Mouse (Mus musculus) forebrain, embryonic 11.5 days (tissue): Measurements from ENCODE around the gene Irx3. TPM values are rescaled to one million over a fixed set of nuclear protein-coding genes. Genes with fewer than 3 reads are reported as not detected.

Source experiments
- ATAC-seq: fragments of 200-750 bp; cut with Nextera tagmentation; replicated peaks from 2 replicates; pipeline ENCODE4 v1.8.0; 2017; ENCODE audit warnings: moderate TSS enrichment; ENCODE audit not compliant: low FRiP score
- DNase-seq: peaks from one replicate; pipeline ENCODE4 v3.0.0-alpha.2; 2017; ENCODE audit warnings: low spot score
- H3K27ac ChIP-seq: fragments of 300-500 bp; sonication (generic); 2 replicates; pipeline ENCODE4 v1.5.1; 2014; ENCODE audit warnings: low read depth, low read length
- H3K27me3 ChIP-seq: fragments of 300-500 bp; sonication (generic); 2 replicates; pipeline ENCODE4 v1.6.1; 2014; ENCODE audit warnings: mild to moderate bottlenecking, low read length, mixed read lengths; ENCODE audit not compliant: control insufficient read depth, insufficient read depth
- H3K36me3 ChIP-seq: fragments of 300-500 bp; sonication (generic); 2 replicates; pipeline ENCODE4 v1.6.1; 2014; ENCODE audit warnings: mild to moderate bottlenecking, low read length, moderate library complexity, mixed read lengths; ENCODE audit not compliant: control insufficient read depth, insufficient read depth
- H3K4me1 ChIP-seq: fragments of 300-500 bp; sonication (generic); replicated peaks from 2 replicates; pipeline ENCODE4 v1.6.1; 2014; ENCODE audit warnings: low read length, mixed read lengths; ENCODE audit not compliant: control insufficient read depth, insufficient read depth
- H3K4me2 ChIP-seq: fragments of 300-500 bp; sonication (generic); 2 replicates; pipeline ENCODE4 v1.6.1; 2014; ENCODE audit warnings: low read depth, mild to moderate bottlenecking, low read length, moderate library complexity, mixed read lengths; ENCODE audit not compliant: severe bottlenecking
- H3K4me3 ChIP-seq: fragments of 300-500 bp; sonication (generic); 2 replicates; pipeline ENCODE4 v1.5.1; 2014; ENCODE audit warnings: low read depth, low read length
- H3K9ac ChIP-seq: fragments of 300-500 bp; sonication (generic); 2 replicates; pipeline ENCODE4 v1.6.1; 2014; ENCODE audit warnings: low read length
- H3K9me3 ChIP-seq: fragments of 300-500 bp; sonication (generic); 2 replicates; pipeline ENCODE4 v1.6.1; 2016; ENCODE audit warnings: low read length, mixed read lengths; ENCODE audit not compliant: control insufficient read depth
- WGBS: fragments of 180-500 bp; shearing (Covaris S2); extraction: QIAGEN DNeasy Blood & Tissue Kit; methylation state at CpG from one replicate; pipeline ENCODE4 v1.1.7; 2014; 5-methylcytosine and 5-hydroxymethylcytosine counted together
- polyA plus RNA-seq: library from polyadenylated mRNA; unstranded; fragments of >200 nt; fragmentation: Nextera tagmentation; extraction: Ambion mirVana; gene quantifications from 2 replicates; pipeline ENCODE4 v1.2.1, GENCODE M21; 2014

The Irx3 gene
- polyA plus RNA-seq, 1 experiment from 2014 or later: 14.7 TPM

GRCm38 (mm10) chr8:91765411-91766034, 36.3 kb downstream of the Irx3 start:
- 28% methylated on average over 8 of the region's 8 CpGs for WGBS

GRCm38 (mm10) chr8:91755566-91755965, 46.3 kb downstream of the Irx3 start:
- no peaks in the 10 kb centered on the region for H3K9me3 ChIP-seq
- ATAC-seq (no peak), DNase-seq (no peak)
- H3K27me3 ChIP-seq: no peaks in the 10 kb centered on the region; the same call in 1 of the 2 replicates
- H3K4me1 ChIP-seq: no peaks in the 10 kb centered on the region
- no peak overlapping the region for H3K4me2 ChIP-seq
- no peaks in the 10 kb centered on the region for H3K36me3 ChIP-seq
- H3K27ac ChIP-seq: no peak overlapping the region
- no peak overlapping the region for H3K9ac ChIP-seq
- WGBS: 84% methylated on average over 7 of the region's 7 CpGs
- no peak overlapping the region for H3K4me3 ChIP-seq

More at GRCm38 (mm10) chr8:91765411-91766034, 36.3 kb downstream of the Irx3 start:
- ATAC-seq: no peak
- no peak overlapping the region for H3K4me2 ChIP-seq
- H3K9me3 ChIP-seq: no peaks in the 10 kb centered on the region; the same call in 1 of the 2 replicates
- no peak overlapping the region for H3K27ac ChIP-seq
- no peak overlapping the region for H3K9ac ChIP-seq
- no peak for DNase-seq
- no peak overlapping the region for H3K4me3 ChIP-seq
- no peaks in the 10 kb centered on the region for H3K4me1 ChIP-seq
- no peaks in the 10 kb centered on the region; the same call in 1 of the 2 replicates for H3K27me3 ChIP-seq
- H3K36me3 ChIP-seq: no peaks in the 10 kb centered on the region

GRCm38 (mm10) chr8:91755062-91755461, 46.8 kb downstream of the Irx3 start:
- H3K36me3 ChIP-seq: no peaks in the 10 kb centered on the region
- DNase-seq (no peak), ATAC-seq (no peak)
- H3K27ac ChIP-seq: no peak overlapping the region
- no peaks in the 10 kb centered on the region; the same call in 1 of the 2 replicates for H3K27me3 ChIP-seq
- no peaks in the 10 kb centered on the region for H3K4me1 ChIP-seq
- WGBS: 91% methylated on average over 9 of the region's 9 CpGs
- H3K4me2 ChIP-seq: no peak overlapping the region
- no peak overlapping the region for H3K9ac ChIP-seq
- no peaks in the 10 kb centered on the region for H3K9me3 ChIP-seq
- H3K4me3 ChIP-seq: no peak overlapping the region

DNA sequence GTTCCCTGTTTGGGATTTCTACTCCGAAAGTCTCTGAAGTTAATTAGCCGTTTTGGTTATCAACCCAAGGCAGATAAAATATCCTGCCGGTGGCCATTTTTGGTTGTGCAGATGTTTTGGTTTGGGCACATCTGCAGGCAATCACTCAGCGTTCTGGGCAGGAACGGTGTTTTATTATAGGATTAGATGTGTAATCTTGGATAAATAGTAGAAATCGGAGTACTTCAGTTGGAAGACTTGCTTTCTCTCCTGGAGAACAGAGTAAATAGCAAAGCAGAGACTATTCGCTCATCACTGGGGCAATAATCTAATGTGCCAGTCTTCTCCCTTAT, 51.1 kb downstream of the Irx3 start:
- Histone ChIP-seq H3K27ac (no peak overlapping the region), H3K4me1 (peaks cover 3% of the 10 kb centered on the region), H3K4me2 (no peak overlapping the region), H3K9ac (no peak overlapping the region), H3K4me3 (no peak overlapping the region), H3K36me3 (no peaks in the 10 kb centered on the region), H3K27me3 (no peaks in the 10 kb centered on the region), H3K9me3 (no peaks in the 10 kb centered on the region)
- WGBS: 79% methylated on average over 7 of the region's 7 CpGs
- no peak for DNase-seq
- ATAC-seq: no peak

DNA sequence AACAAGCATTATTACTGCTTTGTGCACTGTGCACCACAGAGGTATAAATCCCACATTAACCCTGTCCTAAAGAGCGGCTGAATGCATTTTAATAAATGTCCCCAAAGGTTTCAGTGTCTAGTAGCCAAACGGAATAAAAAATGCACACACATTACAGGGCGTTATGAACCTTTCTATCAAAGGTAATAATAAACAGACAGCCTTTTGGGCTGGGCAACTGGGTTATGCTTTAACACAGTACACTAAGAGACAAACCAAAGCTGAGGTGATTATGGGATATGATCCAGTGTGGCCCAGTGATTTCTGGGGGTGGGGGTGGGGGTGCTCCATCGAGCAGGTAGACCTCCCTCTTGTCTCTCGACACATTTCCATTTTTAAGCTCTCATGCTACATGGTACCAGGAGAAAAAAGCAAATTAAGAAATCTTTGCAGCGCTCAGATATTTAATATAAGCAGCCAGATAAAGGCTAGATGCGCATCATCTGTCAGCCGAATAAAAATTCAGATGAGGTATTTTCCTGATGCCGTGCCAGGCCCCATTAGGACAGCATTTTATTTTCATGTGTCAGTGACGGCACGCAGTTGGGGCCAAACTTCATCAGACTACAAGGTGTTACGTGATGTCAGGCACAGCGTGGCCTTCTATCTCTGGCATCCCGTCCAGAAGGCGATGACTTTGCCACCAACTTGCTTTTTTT, 51.6 kb downstream of the Irx3 start:
- Histone ChIP-seq H3K27me3 (no peaks in the 10 kb centered on the region), H3K36me3 (no peaks in the 10 kb centered on the region), H3K4me3 (no peak overlapping the region), H3K9ac (no peak overlapping the region), H3K27ac (no peak overlapping the region), H3K4me2 (no peak overlapping the region), H3K4me1 (peaks cover 3% of the 10 kb centered on the region), H3K9me3 (no peaks in the 10 kb centered on the region)
- no peak for ATAC-seq
- no peak for DNase-seq
- 86% methylated on average over 15 of the region's 15 CpGs for WGBS

- Histone ChIP-seq H3K27me3 (no peaks in the 10 kb centered on the region), H3K36me3 (no peaks in the 10 kb centered on the region), H3K4me1 (peaks cover 3% of the 10 kb centered on the region), H3K27ac (no peak overlapping the region), H3K9ac (no peak overlapping the region), H3K9me3 (no peaks in the 10 kb centered on the region), H3K4me2 (no peak overlapping the region), H3K4me3 (no peak overlapping the region)
- 85% methylated on average over 5 of the region's 5 CpGs for WGBS
- no peak for ATAC-seq
- DNase-seq: no peak
Measured at GRCm38 (mm10) chr8:91749412-91749811, 52.5 kb downstream of the Irx3 start.
